Mouse (Mus musculus) kidney, adult 2 months (tissue): Measurements from ENCODE around the gene Ajuba.

Experiments
- CTCF ChIP-seq: fragments of 200-500 bp; conservative IDR thresholded peaks from 2 replicates; pipeline ENCODE4 v1.5.1; 2011; ENCODE audit warnings: low read depth, mild to moderate bottlenecking, control low read depth, low read length, moderate library complexity, mixed read lengths; ENCODE audit not compliant: insufficient read depth, insufficient read length
- POLR2A ChIP-seq: fragments of 200-500 bp; IDR thresholded peaks from one replicate; pipeline ENCODE4 v1.6.1; 2011; ENCODE audit warnings: low read depth, low read length, control low read depth

DNA sequence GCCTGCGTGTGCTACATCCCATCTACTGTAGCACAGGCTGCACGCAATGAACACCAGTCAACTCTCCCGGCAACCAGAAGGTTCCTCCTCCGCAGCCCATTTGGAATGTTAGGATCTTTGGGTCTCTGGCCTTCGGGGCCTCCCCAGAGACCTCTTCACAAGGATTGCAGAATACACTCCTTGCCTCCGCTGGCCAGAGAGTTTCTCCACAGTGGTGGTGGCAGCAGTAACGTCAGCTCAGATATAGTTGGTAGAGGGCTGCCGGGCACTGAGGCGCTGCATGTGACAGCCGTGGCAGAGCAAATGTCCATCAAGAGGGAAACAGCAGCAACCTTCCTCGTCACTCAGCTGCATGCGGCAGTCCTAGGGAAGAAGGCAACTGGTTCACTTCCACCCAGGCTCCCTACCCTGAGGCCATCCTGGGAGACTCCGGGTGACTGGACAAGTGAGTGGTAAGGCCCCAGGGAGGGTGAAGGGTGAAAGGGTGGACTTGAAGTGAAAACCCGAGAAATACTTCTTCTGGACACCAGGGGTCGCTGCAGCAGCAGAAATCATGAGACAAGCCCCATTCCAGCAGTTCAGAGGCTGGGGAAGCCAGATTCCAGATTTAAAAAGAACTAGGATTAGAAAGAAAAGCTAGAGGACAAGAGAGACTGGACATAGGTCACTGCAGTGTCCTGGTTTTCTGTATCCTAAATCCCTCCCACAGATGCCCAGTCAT, 8.5 kb downstream of the Ajuba start:
- TF ChIP-seq CTCF (peak; percentile 89), POLR2A (no peak)
